Mouse (Mus musculus) T-helper 17 cell (primary cell): ENCODE data around the gene Tsacc.
"Not testable (repeated sequence)": the region's sequence is repeated elsewhere in the genome, so short reads cannot be mapped to it uniquely, and the experiment has no call there.

ENCODE experiments used
- in situ Hi-C, 2 experiments: fragments of 300-600 bp; cut with MboI, MseI; formaldehyde crosslinking; loops; 1 replicate in 1 of 2; 2 replicates in 1 of 2; pipeline ENCODE4 v1.15.1; 2025; ENCODE audit warnings: high pct_unique_total_duplicates in 2 of 2

Gene Tsacc

DNA sequence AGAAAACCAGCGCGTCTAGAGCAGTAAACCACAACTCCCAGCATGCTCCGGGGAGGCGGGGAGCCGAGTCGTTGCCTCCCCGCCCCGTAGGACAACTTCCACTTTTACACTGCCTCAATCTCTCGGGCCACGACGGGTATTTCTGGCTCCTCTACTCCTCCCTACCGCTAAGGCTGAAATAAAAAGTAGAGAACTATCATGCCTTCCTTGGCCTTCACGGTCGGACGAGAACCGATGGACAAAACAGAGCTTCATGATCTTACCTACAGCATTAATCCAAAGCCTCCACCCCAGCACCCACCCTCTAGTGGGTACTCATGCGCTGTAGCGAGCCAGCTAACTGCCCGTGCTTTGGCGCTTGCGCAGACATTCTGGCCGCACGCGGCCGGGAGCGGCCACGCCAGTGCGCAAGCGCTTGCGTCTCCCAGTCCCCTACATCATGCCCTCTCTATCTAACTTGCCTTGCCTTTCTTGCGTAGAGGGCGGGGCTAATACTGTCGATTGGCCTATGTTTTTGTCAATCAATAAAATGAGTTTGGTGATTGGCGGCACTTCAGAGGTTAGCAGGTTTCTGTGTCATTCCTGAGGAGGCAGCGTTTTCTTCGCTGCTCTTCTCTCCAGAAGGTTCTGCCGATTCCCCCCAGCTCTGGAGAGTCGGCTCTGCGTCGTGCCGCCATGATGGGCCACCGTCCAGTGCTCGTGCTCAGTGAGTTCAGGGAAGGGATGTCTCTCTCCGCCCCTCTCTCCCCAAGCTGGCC is at the start of gene Tsacc, which contains the start of gene Cct3:
Gene Tsacc, minus strand, starts transcription at position 439 of the 758 bp plus-strand sequence.
Gene Cct3, plus strand, starts transcription at position 556 of the 758 bp plus-strand sequence.
- in situ Hi-C loops, result loop anchor here in 1 of 2 experiments (5.0 kb wide), 1 partner anchor 36 kb away; no protein-coding TSS in a partner anchor

DNA sequence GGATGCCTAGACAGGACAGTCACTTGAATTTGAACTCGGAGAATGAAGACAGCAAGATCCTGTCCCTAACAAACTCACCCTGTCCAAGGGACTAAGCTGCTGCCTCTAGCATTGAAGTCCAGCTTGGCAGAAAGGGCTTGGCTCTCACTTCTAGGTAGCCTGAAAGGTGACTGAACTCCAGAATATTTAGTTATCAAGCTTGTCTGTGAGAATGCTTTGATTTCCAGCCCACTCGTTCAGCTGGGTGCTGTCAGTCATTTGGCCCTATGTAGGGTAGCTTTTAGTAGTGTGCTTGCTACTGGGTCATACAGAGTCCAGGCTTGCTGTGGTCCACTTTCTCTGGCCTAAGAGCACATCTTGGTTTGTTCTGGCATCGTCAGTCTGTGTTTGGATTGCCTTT is 42.2 kb upstream of the Tsacc start:
- in situ Hi-C loops, result no loop called here

DNA sequence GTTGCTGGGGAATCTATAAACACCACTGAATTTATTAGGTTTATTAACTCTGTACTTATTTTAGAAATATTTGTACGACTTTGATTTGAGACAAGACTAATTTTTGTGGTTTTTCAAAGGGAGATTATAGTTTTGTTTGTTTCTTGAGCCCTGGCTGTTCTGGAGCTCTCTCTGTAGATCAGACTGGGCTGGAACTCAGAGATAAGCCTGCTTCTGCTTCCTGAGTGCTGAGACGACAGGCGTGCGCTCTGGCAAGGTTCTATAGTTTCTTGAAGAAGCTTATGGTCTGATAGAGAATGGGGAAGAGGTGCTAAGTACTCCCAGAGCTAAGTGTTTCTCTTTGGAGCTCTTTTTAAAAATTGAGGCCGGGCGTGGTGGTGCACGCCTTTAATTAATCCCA is 41.5 kb upstream of the Tsacc start:
- in situ Hi-C loops, result no loop called here

DNA sequence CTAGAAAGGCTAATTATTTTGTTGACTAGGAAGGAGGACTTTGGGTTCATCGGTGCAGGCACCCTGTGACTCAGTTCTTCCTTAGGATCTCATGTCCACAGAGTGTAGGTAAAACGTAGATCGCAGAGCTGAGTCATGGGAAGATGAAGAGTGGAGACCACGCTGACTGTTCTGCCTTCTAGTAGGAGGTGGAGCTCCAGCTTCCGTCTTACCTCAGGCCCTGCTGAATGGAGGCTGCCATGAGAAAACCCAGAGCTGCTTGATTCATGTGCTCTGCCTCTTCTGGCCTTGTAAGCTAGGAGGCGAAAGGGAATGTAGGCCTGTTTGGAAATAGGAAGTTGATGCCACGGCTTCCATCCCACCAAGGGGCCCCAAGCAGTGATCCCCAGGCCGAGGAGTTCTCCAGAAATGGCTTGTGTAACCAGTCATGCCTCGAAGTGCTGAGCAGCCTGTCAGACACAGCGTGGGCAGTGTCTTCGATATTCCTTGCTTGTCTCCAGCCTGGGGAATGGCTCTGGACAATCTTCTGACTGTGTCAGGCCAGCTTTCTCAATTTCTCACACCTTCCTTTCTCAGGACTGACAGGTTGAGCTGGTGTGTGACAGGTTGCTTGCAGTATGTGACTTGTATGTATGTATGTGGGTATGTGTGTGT is 40.7 kb upstream of the Tsacc start:
- in situ Hi-C loops, result no loop called here

DNA sequence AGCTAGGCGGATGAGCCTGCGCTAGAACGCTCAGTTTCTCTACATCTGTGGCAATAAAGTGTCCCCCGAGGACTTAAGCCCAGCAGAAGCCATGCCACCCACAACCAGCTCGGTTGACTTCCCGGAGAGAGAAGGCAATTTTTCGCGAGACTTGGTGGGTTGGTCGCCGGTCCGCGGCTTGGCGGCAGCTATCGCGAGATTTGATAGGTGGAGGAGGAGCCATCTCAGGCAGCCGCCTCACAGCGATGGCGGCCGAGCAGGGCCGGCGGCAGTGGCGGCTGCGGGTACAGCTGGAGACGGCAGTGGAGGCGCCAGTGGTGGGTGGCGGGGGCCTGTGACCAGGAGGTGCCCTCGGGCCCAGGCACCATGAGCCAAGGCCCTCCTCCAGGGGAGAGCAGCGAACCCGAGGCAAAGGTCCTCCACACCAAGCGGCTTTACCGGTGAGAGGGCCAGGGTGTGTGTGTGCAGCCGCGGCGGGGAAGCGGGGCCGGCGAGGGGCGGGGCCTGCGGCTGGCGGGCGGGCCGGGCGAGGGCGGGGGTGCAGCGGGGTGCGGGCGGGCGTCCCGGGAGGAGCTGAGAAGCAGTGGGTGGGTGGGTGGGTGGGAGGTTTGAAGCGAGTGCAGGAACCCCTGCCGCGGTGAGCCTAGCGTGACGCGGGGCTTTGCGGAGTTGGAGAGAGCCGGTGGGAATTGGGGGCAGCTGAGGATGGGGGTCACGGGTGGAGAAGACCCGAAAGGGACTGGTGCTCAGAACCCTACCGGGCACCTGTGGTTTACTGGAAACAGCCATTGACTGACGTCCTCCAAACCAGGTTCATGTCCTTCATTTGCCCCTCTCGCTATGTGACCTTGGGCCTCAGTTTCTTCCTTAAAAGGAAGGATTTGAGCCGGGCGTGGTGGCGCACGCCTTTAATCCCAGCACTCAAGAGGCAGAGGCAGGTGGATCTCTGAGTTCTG is 39.5 kb upstream of the Tsacc start, which contains the start of the genes Tmem79 and Smg5:
Gene Tmem79, minus strand, starts transcription at position 91 of the 956 bp plus-strand sequence.
Gene Smg5, plus strand, starts transcription at position 203 of the 956 bp plus-strand sequence.
- in situ Hi-C loops, result no loop called here

DNA sequence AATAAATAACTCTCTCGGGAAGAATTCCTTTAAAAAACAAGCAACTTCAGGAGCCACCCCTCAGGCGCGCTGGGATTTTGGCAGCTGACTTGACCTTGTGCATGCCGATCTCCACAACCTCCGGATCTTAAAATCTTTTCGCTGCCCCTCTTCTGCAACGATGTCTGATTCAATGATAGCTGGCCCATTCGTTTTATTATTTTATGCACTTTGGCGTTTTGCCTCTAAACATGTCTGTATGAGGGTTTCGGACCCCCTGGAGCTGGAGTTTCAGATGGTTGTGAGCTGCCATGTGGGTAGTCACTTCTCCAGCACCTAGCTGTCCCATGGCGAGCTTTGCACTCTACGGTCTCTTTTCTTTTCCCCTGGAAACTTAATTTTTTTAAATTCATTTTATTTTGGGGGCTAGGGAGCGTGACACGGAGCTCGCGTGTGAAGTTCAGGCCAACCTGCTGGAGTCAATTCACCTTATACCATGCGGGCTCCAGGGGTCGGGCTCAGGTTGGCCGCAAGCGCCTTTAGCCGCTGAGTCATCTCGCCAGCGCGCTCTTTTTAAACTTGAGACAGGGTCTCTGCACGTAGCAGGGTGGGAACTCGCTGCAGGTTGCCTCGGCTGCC is 38.7 kb upstream of the Tsacc start:
- in situ Hi-C loops, result no loop called here

DNA sequence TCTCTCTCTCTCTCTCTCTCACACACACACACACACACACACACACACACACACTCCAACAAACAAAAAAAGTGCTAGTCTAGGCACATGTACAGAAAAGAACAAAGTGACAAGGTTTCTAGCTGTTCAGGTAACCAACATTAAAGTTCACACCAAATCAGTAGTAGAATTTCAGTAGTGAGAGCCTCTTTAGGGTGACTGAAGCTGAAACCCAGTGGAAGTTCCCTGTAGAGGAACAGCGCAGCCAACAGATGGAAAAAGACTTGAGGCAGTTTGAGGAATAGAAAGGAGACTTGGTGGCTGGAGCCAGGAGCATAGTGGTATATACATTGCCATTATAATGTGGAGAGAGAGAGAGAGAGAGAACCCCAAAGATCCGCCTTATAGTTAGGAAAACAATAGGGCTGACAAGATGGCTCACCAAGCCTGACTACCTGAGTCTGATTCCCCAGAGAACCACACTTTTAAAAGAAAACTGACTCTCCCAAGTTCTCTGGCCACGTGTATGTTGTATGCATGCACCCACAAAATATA is 38.2 kb upstream of the Tsacc start:
- in situ Hi-C loops, result loop anchor here in 1 of 2 experiments (5.0 kb wide), 1 partner anchor 38 kb away; the partner anchor contains the start of genes Cct3 and Tsacc

DNA sequence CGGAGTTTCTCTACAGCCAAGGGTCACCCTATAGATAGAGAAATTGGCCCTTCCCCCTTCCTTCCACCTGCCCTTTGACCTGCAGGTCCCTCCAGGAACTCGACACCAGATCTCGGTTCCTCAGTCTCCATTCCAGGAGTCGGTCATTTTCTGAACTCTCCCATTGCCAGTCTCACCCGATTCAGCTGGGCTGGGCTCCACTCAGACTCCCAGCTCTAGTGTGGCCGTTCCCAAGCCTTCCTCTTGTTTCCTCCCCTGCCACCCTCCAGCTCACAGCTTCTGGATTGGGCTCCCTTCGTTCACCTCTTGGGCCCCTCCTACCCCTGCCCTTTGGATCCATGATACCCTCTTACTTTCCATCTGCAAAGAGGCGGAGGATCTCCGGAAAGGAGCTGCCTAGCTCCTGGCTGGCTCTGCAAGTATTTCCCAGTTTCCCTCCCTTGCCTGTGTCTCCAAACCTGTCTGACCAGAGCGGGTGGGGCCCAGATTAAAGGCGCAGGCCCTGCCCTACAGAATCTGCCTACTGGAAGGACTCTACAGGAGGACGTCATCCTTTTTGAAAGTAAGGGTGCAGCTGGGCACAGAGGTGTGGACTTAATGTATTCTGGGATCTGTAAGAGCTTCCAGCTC is 37.3 kb upstream of the Tsacc start:
- in situ Hi-C loops, result loop anchor here in 1 of 2 experiments (5.0 kb wide), 1 partner anchor 37 kb away; the partner anchor contains the start of genes Cct3 and Tsacc

DNA sequence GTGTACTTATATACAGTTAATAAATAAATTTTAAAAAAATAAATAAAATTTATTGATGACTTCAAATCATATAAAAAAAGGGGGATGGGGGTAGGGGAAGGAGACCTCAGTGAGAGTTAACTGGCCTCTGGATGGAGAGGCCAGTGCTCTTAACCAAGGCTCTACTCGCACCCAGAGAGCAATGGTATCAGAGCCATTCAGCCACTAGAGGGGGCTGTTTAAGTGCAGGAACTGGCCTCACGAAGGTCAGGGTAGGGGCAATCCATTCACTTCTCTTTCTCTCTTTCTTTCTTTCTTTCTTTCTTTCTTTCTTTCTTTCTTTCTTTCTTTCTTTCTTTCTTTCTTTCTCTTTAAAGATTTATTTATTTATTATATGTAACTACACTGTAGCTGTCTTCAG is 34.5 kb upstream of the Tsacc start:
- in situ Hi-C loops, result loop anchor here in 1 of 2 experiments (5.0 kb wide), 1 partner anchor 34 kb away; the partner anchor contains the start of genes Cct3 and Tsacc

DNA sequence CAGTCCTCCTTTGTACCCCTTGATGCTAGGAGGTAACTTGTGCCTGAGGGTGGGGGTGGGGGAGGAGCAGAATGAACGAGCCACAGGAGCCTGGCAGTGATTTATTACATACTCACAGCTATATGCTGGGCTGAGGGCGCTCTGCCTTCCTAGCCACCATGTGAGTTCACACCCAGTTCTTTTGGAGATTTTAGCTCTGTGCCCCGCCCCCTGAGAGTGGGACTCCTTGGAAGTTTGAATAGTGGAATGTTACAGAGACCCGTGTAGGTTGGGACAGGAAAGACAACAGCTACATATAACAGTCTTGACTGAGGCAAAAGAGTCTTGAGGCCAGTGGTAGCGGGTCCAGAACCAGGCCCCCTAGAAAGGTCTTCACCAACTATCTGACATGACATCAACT is 32.2 kb upstream of the Tsacc start:
- in situ Hi-C loops, result no loop called here

DNA sequence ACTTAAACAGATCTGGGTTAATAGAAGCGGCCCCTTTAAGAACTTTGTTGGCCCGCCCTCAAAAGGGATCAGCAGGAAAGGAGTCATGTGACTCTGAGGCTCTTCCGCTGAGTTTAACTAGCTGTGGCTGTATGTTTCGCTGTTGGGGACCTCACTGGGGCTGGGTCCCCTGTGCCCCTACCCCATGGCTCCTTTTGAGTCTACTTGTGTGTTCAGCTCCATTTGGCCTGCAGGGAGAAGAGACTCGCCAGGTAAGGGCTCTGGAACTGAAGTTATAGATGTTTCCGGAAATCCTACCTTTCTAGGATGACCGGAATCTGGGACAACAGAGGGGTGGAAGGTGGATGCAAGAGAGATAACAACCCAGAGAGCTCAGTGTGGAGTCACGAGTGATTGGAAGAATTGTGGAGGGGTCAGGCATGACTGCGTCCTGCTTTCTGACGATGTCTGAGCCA is 28.2 kb upstream of the Tsacc start, which contains the start of gene Glmp:
Gene Glmp, plus strand, starts transcription at position 73 of the 455 bp plus-strand sequence.
- in situ Hi-C loops, result loop anchor here in 1 of 2 experiments (25.0 kb wide), 1 partner anchor 737 kb away; no protein-coding TSS in a partner anchor

DNA sequence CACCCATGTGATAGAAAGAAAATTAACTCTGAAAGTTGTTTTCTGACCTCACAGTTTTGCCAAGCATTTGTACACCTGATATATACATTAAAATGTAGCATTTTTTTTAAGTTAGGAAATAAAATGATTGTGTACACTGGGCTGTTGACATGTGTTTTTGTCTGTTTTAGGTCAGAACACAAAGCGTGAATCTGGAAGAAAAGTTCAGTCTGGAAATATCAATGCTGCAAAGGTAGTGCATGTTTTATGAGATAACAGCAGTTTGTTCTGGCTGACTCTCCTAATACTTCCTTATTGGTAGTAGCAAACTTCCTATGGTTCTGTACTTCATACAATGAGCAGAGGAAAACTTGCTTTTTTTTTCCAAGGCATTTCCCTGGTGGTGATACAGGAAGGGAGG is 2.4 kb upstream of the Tsacc start:
- in situ Hi-C loops, result loop anchor here in 1 of 2 experiments (5.0 kb wide), 1 partner anchor 33 kb away; no protein-coding TSS in a partner anchor

DNA sequence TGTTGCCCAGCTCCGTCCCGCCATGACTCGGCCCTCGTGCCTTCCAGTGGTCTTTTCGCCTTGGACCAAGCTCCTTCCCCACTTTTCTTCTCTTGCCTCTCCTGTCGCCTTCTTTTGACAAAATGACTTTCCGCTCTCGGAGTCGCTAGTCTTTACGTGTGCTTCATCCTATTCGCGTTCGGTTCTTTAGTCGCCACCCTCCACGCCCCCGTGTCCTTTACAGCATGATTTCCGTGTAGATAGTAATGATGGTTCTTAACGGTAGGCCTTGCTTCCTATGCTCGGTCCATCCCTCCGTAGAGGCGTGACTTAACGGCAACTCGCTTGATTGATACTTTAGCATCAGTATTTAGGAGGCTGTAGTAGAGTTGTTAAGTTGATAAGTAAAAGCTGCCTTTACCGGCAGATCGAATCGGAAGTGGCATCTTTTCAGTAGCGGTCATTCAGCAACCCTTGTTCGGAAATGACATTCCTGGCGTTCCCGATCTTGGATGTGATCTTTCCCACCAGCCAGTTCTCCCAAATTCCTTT is 587 bp upstream of the Tsacc start:
- in situ Hi-C loops, result loop anchor here in 1 of 2 experiments (5.0 kb wide), 1 partner anchor 35 kb away; no protein-coding TSS in a partner anchor

DNA sequence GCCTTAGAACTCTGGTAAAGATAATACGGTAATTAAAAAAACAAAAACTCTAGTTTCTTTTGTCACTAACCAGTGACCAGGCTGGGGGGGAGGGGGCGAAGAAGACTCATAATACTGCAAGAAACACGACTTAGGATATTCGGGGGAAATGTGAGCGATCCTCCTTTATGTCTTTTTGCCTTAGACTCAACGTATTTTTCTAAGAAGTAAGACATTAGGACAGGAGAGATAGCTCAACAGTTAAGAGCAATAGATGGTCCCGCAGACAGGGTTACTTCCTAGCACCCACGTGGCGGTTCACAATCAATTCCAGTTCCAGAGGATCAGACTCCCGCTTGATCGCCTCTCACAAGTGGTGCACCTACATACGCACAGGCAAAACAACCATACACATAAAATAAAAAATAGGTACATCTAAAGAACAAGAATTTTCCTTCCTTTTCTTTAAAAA is 664 bp downstream of the Tsacc start:
- in situ Hi-C loops, result loop anchor here in 1 of 2 experiments (5.0 kb wide), 1 partner anchor 36 kb away; no protein-coding TSS in a partner anchor

DNA sequence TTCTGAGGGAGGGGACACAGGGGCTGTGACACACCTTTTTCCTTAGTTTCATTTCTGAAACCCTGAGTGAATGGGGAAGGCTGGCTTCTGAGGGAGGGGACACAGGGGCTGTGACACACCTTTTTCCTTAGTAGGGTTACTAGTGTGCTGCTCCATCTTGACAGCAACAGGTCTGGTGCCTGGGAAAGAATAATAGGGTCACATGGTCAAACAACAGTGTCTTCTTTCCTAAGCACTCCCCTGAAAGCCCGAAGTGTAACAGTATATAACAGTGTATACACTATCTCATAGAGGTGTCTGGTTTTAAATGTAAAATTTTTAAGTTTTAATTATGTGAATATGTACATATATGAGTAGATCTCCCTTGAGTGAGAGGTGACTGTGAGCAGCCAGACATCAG is 1.5 kb downstream of the Tsacc start:
- in situ Hi-C loops, result loop anchor here in 1 of 2 experiments (5.0 kb wide), 1 partner anchor 37 kb away; no protein-coding TSS in a partner anchor

DNA sequence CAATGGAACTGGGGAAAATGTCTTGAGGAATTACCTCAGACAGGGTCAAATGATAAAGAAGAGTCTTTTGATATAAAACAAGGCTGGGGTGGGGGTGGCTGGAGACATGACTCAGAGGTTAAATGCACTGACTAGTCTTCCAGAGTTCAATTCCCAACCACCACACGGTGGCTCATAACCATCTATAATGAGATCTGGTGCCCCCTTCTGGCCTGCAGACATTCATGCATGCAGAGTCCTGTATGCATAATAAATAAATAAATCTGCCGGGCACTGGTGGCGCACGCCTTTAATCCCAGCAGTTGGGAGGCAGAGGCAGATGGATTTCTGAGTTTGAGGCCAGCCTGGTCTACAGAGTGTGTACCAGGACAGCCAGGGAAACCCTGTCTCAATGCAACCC is 4.8 kb downstream of the Tsacc start:
- in situ Hi-C loops, result no loop called here

DNA sequence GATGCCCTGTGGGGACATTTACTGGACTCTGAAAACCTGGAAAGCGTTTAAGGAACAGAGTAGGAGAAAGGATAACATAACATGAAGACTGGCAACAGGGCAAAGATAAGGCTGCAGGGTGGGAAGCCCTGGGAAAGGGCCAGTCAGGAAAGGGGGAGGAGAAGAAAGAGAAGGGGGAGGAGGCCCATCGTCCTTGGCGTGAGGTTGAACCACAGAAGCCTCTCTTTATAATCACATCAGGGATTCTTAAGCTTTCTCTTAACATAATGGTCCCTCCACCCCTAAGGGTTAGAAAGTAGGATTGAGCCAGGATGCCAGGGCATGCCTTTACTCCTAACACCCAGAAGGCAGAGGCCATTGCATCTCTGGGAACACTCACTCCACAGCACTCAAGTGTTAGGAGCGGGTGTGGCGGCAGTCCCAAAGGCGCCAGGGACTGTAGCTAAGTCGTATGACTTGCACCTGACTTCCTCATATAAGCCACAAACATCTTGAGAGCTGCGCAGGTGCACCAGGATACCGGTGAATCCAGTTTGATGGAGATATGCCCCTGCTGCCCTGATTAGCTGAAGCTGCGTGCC is 8.6 kb downstream of the Tsacc start:
- in situ Hi-C loops, result not testable (repeated sequence)

DNA sequence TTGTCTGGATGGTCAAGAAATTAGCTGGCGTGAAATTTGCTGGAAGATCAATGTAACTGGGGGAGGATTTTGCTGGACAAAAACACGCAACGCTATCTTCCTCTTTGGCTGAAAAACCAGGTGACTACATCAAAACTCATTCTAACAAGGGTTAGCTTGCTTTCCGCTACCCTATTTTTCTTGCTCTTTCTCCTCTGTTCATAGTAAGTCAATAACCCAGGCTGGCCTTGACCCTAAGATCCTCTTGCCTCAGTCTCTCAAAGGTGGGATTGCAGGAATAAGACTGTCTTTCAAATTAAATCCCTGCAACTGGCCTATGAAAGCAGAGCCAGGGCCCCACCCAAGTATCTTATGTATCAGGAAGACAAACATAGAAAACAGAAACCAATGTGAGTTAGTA is 9.7 kb downstream of the Tsacc start, which contains the start of gene Gm38392:
Gene Gm38392, minus strand, starts transcription at position 101 of the 400 bp plus-strand sequence.
- in situ Hi-C loops, result no loop called here

DNA sequence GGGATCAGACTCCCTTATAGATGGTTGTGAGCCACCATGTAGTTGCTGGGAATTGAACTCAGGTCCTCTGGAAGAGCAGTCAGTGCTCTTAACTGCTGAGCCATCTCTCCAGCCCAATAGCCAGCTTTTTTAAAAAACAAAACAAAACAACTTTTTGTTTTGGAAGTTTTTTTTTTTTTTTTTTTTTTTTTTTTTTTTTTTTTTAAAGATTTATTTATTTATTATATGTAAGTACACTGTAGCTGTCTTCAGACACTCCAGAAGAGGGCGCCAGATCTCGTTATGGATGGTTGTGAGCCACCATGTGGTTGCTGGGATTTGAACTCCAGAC is 11.3 kb downstream of the Tsacc start:
- in situ Hi-C loops, result not testable (repeated sequence)
